Mouse (Mus musculus) embryonic facial prominence, embryonic 15.5 days (tissue): ENCODE measurements around the gene Sipa1l2. TPM values are rescaled to one million over a fixed set of nuclear protein-coding genes. Genes with fewer than 3 reads are reported as not detected.

Experiments used
- ATAC-seq: fragments of 200-750 bp; cut with Nextera tagmentation; 2 replicates; pipeline ENCODE4 v1.8.0; 2017; ENCODE audit warnings: low read depth, moderate TSS enrichment; ENCODE audit not compliant: insufficient number of reproducible peaks, low FRiP score, low TSS enrichment
- H3K27ac ChIP-seq: fragments of 300-500 bp; sonication (generic); replicated peaks from 2 replicates; pipeline ENCODE4 v1.5.1; 2015; ENCODE audit warnings: mild to moderate bottlenecking, inconsistent platforms
- H3K27me3 ChIP-seq: fragments of 300-500 bp; sonication (generic); 2 replicates; pipeline ENCODE4 v1.6.1; 2015; ENCODE audit warnings: inconsistent platforms
- H3K36me3 ChIP-seq: fragments of 300-500 bp; sonication (generic); 2 replicates; pipeline ENCODE4 v1.6.1; 2015; ENCODE audit warnings: mild to moderate bottlenecking, inconsistent platforms
- H3K4me1 ChIP-seq: fragments of 300-500 bp; sonication (generic); 2 replicates; pipeline ENCODE4 v1.6.1; 2015; ENCODE audit warnings: inconsistent platforms
- H3K4me2 ChIP-seq: fragments of 300-500 bp; sonication (generic); replicated peaks from 2 replicates; pipeline ENCODE4 v1.6.1; 2015; ENCODE audit warnings: mild to moderate bottlenecking, inconsistent platforms
- H3K4me3 ChIP-seq: fragments of 300-500 bp; sonication (generic); replicated peaks from 2 replicates; pipeline ENCODE4 v1.5.1; 2015; ENCODE audit warnings: mild to moderate bottlenecking, inconsistent platforms
- H3K9ac ChIP-seq: fragments of 300-500 bp; sonication (generic); 2 replicates; pipeline ENCODE4 v1.6.1; 2015; ENCODE audit warnings: inconsistent platforms
- H3K9me3 ChIP-seq: fragments of 300-500 bp; sonication (generic); replicated peaks from 2 replicates; pipeline ENCODE4 v1.6.1; 2016; ENCODE audit warnings: inconsistent platforms
- WGBS: fragments of 180-500 bp; shearing (Covaris S2); methylation state at CpG from one replicate; pipeline ENCODE4 v1.1.7; 2015; 5-methylcytosine and 5-hydroxymethylcytosine counted together
- polyA plus RNA-seq: library from polyadenylated mRNA; unstranded; fragments of >200 nt; fragmentation: Nextera tagmentation; extraction: Ambion mirVana; gene quantifications from 2 replicates; pipeline ENCODE4 v1.2.1, GENCODE M21; 2015

Gene Sipa1l2
- polyA plus RNA-seq, 1 experiment from 2014 or later = 12.6 TPM

GRCm38 (mm10) chr8:125558109-125559065 is 11.2 kb downstream of the Sipa1l2 start:
- H3K4me3 ChIP-seq = 0 out of 2 replicates have a peak overlapping the region, but pooled peaks have one; percentile 14
- peak overlapping the region; percentile 84 for H3K27ac ChIP-seq
- H3K9me3 ChIP-seq = no peaks in the 10 kb centered on the region
- H3K4me2 ChIP-seq = peak overlapping the region; percentile 38
- no peak overlapping the region for H3K9ac ChIP-seq
- peaks cover 73% of the 10 kb centered on the region for H3K4me1 ChIP-seq
- ATAC-seq = peak; percentile 15; the same call in 1 of the 2 replicates
- WGBS = 15% methylated on average over 23 of the region's 23 CpGs
- H3K36me3 ChIP-seq = no peaks in the 10 kb centered on the region
- H3K27me3 ChIP-seq = no peaks in the 10 kb centered on the region

DNA sequence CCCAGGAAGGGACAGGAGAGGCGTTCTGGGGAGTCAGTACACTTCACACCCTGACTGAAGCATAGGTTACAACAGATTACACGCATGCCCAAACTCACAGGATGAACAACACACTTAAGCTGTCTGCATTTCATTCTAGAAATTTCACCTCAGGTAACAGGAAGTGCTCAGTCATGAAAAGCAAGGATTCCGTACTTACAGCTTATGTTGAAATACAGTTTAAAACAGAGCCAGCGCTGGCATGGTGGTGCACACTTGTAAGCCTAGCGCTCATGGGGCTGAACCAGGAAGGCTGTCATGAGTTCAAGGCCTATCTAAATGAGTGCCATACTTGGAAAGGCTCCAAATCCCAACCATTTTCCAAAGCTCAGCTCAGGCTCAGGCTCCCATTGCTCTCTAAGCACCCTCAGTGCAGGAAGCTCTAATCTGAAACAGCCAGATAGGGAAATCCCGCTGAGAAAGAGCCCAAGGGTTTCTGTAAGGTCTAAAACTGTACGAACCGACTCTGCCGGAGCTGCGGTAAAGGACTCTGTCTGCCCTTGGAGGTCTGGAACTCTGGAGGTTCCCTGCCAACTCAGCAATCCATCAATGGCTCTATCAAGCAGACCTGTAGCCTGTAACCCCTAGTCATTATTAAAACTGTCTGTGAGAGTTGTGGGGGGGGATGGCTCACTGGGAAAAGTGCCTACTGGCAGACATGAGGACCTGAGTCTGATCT is 12.1 kb downstream of the Sipa1l2 start:
- no peak for ATAC-seq
- WGBS = 48% methylated on average over 10 of the region's 10 CpGs
- H3K36me3 ChIP-seq = no peaks in the 10 kb centered on the region
- peak overlapping the region; percentile 38; the same call in 1 of the 2 replicates for H3K4me2 ChIP-seq
- H3K4me1 ChIP-seq = peaks cover 69% of the 10 kb centered on the region
- no peaks in the 10 kb centered on the region for H3K27me3 ChIP-seq
- H3K9me3 ChIP-seq = no peaks in the 10 kb centered on the region
- H3K4me3 ChIP-seq = no peak overlapping the region
- no peak overlapping the region for H3K9ac ChIP-seq
- peak overlapping the region; percentile 84 for H3K27ac ChIP-seq

DNA sequence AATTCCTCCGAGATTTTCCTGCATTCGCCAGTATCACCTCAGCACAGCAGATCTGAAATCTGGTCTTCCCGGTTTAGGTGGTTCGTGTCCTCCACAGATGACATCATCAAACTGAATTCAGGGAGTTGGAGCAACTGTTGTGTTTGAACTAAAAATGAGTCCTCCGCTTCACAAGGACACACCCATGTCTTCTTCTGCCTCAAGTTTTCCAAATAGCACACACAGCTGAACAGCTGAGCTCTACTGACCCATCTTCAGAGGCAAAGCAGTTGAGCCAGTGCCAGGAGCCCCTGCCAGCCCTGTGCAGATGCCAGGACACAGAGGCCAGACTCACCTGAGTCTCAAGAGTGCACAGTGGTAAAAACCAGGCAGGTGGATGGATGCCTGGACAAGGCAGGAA is 12.9 kb downstream of the Sipa1l2 start:
- Histone ChIP-seq H3K27ac (peak overlapping the region; percentile 84), H3K9me3 (no peaks in the 10 kb centered on the region), H3K4me2 (peak overlapping the region; percentile 4; the same call in 1 of the 2 replicates), H3K4me3 (no peak overlapping the region), H3K36me3 (no peaks in the 10 kb centered on the region), H3K4me1 (peaks cover 64% of the 10 kb centered on the region), H3K9ac (no peak overlapping the region), H3K27me3 (no peaks in the 10 kb centered on the region)
- ATAC-seq = no peak
- 68% methylated on average over 5 of the region's 5 CpGs for WGBS

DNA sequence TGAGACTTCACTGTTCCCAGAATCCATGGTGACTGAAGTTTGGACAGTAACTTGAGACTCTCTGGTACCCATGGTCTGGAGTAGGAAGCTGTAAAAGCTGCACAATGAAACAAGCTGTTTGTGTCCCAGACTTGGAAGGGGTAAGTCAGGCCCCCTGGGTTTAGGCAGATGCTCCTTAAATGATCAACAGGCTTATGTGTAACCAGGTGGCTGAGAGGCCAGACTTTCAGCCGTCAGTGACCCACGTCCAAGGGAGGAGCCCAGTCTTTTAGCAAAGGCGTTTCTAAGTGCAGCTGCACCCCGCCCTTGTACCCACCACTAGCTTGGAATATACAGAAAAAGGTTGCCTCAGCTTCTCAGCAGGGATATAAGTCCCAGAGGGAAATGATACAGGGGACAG is 19.0 kb downstream of the Sipa1l2 start:
- no peak overlapping the region for H3K9ac ChIP-seq
- H3K36me3 ChIP-seq = no peaks in the 10 kb centered on the region
- WGBS = 41% methylated on average over 4 of the region's 4 CpGs
- no peak overlapping the region for H3K4me2 ChIP-seq
- no peaks in the 10 kb centered on the region for H3K9me3 ChIP-seq
- H3K4me3 ChIP-seq = no peak overlapping the region
- peak overlapping the region; percentile 55; the same call in 1 of the 2 replicates for H3K27ac ChIP-seq
- H3K4me1 ChIP-seq = peaks cover 25% of the 10 kb centered on the region
- no peak for ATAC-seq
- no peaks in the 10 kb centered on the region for H3K27me3 ChIP-seq

GRCm38 (mm10) chr8:125547296-125547695 is 22.3 kb downstream of the Sipa1l2 start:
- Histone ChIP-seq H3K4me1 (peaks cover 27% of the 10 kb centered on the region), H3K36me3 (no peaks in the 10 kb centered on the region), H3K27me3 (no peaks in the 10 kb centered on the region), H3K9ac (no peak overlapping the region), H3K27ac (no peak overlapping the region), H3K4me2 (no peak overlapping the region), H3K9me3 (no peaks in the 10 kb centered on the region), H3K4me3 (no peak overlapping the region)
- ATAC-seq = no peak
- 73% methylated on average over 3 of the region's 3 CpGs for WGBS

DNA sequence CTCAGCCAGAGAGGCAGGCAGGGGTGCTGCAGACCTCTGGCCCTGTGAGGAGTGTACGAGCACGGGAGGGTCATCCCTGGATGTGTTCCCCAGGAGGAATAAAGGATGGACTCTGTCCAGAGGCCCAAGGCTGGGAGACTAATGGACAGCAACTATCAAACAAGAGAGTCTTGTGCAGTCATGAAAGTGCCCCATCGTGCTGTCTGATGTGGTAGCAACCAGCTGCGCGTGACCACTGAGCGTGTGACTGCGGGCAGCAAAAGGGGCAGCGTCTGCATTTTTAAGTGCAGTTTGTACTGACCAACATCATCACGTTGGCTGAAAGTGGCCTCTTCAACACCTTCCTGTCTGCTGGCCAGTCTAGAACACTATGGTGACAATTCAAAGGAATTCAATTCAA is 23.7 kb downstream of the Sipa1l2 start:
- Histone ChIP-seq H3K27me3 (no peaks in the 10 kb centered on the region), H3K9me3 (no peaks in the 10 kb centered on the region), H3K4me3 (no peak overlapping the region), H3K9ac (no peak overlapping the region), H3K36me3 (no peaks in the 10 kb centered on the region), H3K27ac (no peak overlapping the region), H3K4me1 (peaks cover 22% of the 10 kb centered on the region), H3K4me2 (no peak overlapping the region)
- 91% methylated on average over 9 of the region's 9 CpGs for WGBS
- no peak for ATAC-seq

- ATAC-seq = no peak
- no peak overlapping the region for H3K4me3 ChIP-seq
- no peak overlapping the region for H3K27ac ChIP-seq
- H3K36me3 ChIP-seq = no peaks in the 10 kb centered on the region
- H3K9me3 ChIP-seq = no peaks in the 10 kb centered on the region
- H3K4me1 ChIP-seq = peaks cover 22% of the 10 kb centered on the region; the same call in 1 of the 2 replicates
- 59% methylated on average over 11 of the region's 11 CpGs for WGBS
- H3K9ac ChIP-seq = no peak overlapping the region
- no peaks in the 10 kb centered on the region for H3K27me3 ChIP-seq
- no peak overlapping the region for H3K4me2 ChIP-seq
Observed at GRCm38 (mm10) chr8:125542893-125543613, 26.6 kb downstream of the Sipa1l2 start.

DNA sequence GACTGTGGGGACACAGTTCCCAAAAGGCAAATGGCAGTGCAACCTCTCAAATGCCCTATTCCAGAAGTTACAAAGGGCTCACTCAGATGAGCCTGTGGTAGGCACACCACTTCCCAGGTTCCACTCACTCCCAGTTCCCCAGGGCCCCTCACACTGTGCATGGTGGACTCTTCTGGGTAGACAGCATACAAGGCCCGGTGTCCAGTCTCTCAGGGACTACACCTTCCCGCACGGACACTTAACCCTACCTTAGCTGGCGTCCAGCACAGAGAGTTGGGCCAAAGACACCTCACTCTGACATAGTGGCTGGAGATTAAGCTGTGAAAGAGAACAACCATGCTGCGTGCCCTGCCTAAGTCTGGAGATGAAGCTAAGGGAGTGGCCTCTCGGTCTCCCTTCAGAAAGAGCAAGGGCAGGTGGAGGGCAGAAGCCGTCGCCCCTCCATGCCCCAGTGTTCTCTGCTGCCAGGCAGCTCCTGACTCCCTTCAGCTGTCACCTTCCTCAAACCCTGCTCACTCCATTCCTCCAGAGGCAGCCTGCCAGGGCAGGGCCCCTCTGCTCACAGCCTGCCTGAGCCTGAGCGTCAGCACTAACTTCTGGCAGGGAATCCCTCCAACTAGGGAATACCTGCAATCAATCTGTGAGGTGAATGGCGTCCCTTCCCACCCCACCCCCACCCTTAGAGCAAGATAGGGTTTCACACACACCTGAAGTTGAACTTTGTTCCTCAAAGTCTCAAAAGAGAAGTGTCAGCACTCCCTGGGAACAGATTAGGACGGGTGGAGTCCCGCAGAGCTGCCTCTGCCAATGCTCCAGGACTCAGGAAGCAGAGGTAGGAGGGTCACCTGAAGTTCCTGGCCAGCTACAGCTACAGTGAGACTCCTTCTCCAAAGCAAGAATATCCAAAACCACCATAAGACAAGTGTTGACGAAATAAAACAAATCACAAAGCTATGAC is 30.3 kb downstream of the Sipa1l2 start:
- Histone ChIP-seq H3K4me1 (peaks cover 22% of the 10 kb centered on the region; the same call in 1 of the 2 replicates), H3K27me3 (no peaks in the 10 kb centered on the region), H3K36me3 (0 out of 2 replicates have a peak, but pooled peaks cover 3% of the 10 kb centered on the region), H3K4me3 (no peak overlapping the region), H3K4me2 (no peak overlapping the region), H3K9ac (no peak overlapping the region), H3K9me3 (no peaks in the 10 kb centered on the region), H3K27ac (no peak overlapping the region)
- ATAC-seq = no peak
- 63% methylated on average over 13 of the region's 13 CpGs for WGBS

- Histone ChIP-seq H3K27ac (no peak overlapping the region), H3K9ac (no peak overlapping the region), H3K4me3 (no peak overlapping the region), H3K9me3 (no peaks in the 10 kb centered on the region), H3K36me3 (0 out of 2 replicates have a peak, but pooled peaks cover 3% of the 10 kb centered on the region), H3K4me1 (peaks cover 17% of the 10 kb centered on the region; the same call in 1 of the 2 replicates), H3K27me3 (no peaks in the 10 kb centered on the region), H3K4me2 (no peak overlapping the region)
- 59% methylated on average over 6 of the region's 6 CpGs for WGBS
- ATAC-seq = no peak
Observed at GRCm38 (mm10) chr8:125538265-125538664, 31.3 kb downstream of the Sipa1l2 start.

- no peak overlapping the region for H3K4me2 ChIP-seq
- no peaks in the 10 kb centered on the region for H3K9me3 ChIP-seq
- H3K9ac ChIP-seq = no peak overlapping the region
- no peaks in the 10 kb centered on the region for H3K27me3 ChIP-seq
- H3K27ac ChIP-seq = no peak overlapping the region
- ATAC-seq = peak; percentile 22; the same call in 1 of the 2 replicates
- 35% methylated on average over 7 of the region's 7 CpGs for WGBS
- H3K4me1 ChIP-seq = peaks cover 31% of the 10 kb centered on the region
- no peak overlapping the region for H3K4me3 ChIP-seq
- H3K36me3 ChIP-seq = 0 out of 2 replicates have a peak, but pooled peaks cover 3% of the 10 kb centered on the region
Observed at GRCm38 (mm10) chr8:125533709-125534108, 35.9 kb downstream of the Sipa1l2 start.
